Mouse (Mus musculus): ENCODE data around the gene Erp29. TPM values are rescaled to one million over a fixed set of nuclear protein-coding genes. Genes with fewer than 3 reads are reported as not detected.

Gene Erp29
- polyA plus RNA-seq, 2 experiments = 161 to 162 TPM

GRCm38 (mm10) chr5:121454503-121454782 is 2.1 kb upstream of the Erp29 start:
- Histone ChIP-seq H3K4me2 (replicated peaks; ENCODE audit: low read depth, low read length, severe bottlenecking) (no peak overlapping the region), H3K4me3 (replicated peaks; ENCODE audit: low read length) (no peak overlapping the region), H3K27me3 (ENCODE audit: control insufficient read depth, insufficient read depth, low read length) (no peaks in the 10 kb centered on the region), H3K36me3 (ENCODE audit: control insufficient read depth, insufficient read depth, low read length) (peaks cover 3% of the 10 kb centered on the region; the same call in 1 of the 2 replicates), H3K4me1 (ENCODE audit: control insufficient read depth, insufficient read depth, low read length) (peaks cover 20% of the 10 kb centered on the region), H3K9me3 (ENCODE audit: control insufficient read depth, low read length) (no peaks in the 10 kb centered on the region), H3K27ac (replicated peaks; ENCODE audit: low read depth, low read length) (0 out of 2 replicates have a peak overlapping the region, but pooled peaks have one; percentile 39), H3K9ac (ENCODE audit: low read depth, low read length, severe bottlenecking) (no peak overlapping the region)
- ATAC-seq (ENCODE audit: low FRiP score, low read depth) (no peak), DNase-seq (ENCODE audit: low spot score) (peak; percentile 50)
- TF ChIP-seq POLR2A (IDR thresholded peaks at IDR 0.05; ENCODE audit: borderline replicate concordance, extremely low read depth, insufficient read depth, insufficient read length) = no peak
- WGBS = 75% methylated on average over 3 of the region's 3 CpGs

- ATAC-seq (ENCODE audit: low FRiP score, low read depth) = no peak
- DNase-seq (ENCODE audit: low spot score) = no peak
- no peak for TF ChIP-seq POLR2A (IDR thresholded peaks at IDR 0.05; ENCODE audit: borderline replicate concordance, extremely low read depth, insufficient read depth, insufficient read length)
- Histone ChIP-seq H3K9ac (ENCODE audit: low read depth, low read length, severe bottlenecking) (no peak overlapping the region), H3K36me3 (ENCODE audit: control insufficient read depth, insufficient read depth, low read length) (peaks cover 7% of the 10 kb centered on the region; the same call in 1 of the 2 replicates), H3K27me3 (ENCODE audit: control insufficient read depth, insufficient read depth, low read length) (no peaks in the 10 kb centered on the region), H3K4me1 (ENCODE audit: control insufficient read depth, insufficient read depth, low read length) (peaks cover 20% of the 10 kb centered on the region), H3K27ac (replicated peaks; ENCODE audit: low read depth, low read length) (0 out of 2 replicates have a peak overlapping the region, but pooled peaks have one; percentile 39), H3K4me2 (replicated peaks; ENCODE audit: low read depth, low read length, severe bottlenecking) (peak overlapping the region; percentile 75; the same call in 1 of the 2 replicates), H3K9me3 (ENCODE audit: control insufficient read depth, low read length) (no peaks in the 10 kb centered on the region), H3K4me3 (replicated peaks; ENCODE audit: low read length) (no peak overlapping the region)
- WGBS = 81% methylated on average over 13 of the region's 13 CpGs
Observed at GRCm38 (mm10) chr5:121453743-121454502, 1.6 kb upstream of the Erp29 start.

GRCm38 (mm10) chr5:121452906-121453305 is 600 bp upstream of the Erp29 start:
- ATAC-seq (ENCODE audit: low FRiP score, low read depth) = peak; percentile 5; the same call in 1 of the 2 replicates

GRCm38 (mm10) chr5:121451644-121452025 is 671 bp downstream of the Erp29 start, which contains the start of gene Tmem116:
TSS of gene Tmem116 (plus strand) at chr5:121451893.
- peak within 1 kb of the TSS; percentile 94 for H3K9ac ChIP-seq (ENCODE audit: low read depth, low read length, severe bottlenecking)
- peaks cover 20% of the 10 kb centered on the region for H3K4me1 ChIP-seq (ENCODE audit: control insufficient read depth, insufficient read depth, low read length)
- ATAC-seq (ENCODE audit: low FRiP score, low read depth) = no peak
- H3K36me3 ChIP-seq (ENCODE audit: control insufficient read depth, insufficient read depth, low read length) = peaks cover 30% of the 10 kb centered on the region
- H3K9me3 ChIP-seq (ENCODE audit: control insufficient read depth, low read length) = no peaks in the 10 kb centered on the region
- peak within 1 kb of the TSS; percentile 85 for H3K4me2 ChIP-seq (replicated peaks; ENCODE audit: low read depth, low read length, severe bottlenecking)
- no peaks in the 10 kb centered on the region for H3K27me3 ChIP-seq (ENCODE audit: control insufficient read depth, insufficient read depth, low read length)
- DNase-seq (ENCODE audit: low spot score) = peak; percentile 51
- WGBS = under 1% methylated on average over 17 of the region's 17 CpGs
- H3K27ac ChIP-seq (replicated peaks; ENCODE audit: low read depth, low read length) = peak within 1 kb of the TSS; percentile 91
- TF ChIP-seq POLR2A (IDR thresholded peaks at IDR 0.05; ENCODE audit: borderline replicate concordance, extremely low read depth, insufficient read depth, insufficient read length) = no peak
- H3K4me3 ChIP-seq (replicated peaks; ENCODE audit: low read length) = peak within 1 kb of the TSS; percentile 97

More at GRCm38 (mm10) chr5:121452906-121453305, 600 bp upstream of the Erp29 start:
- DNase-seq (ENCODE audit: low spot score) = peak; percentile 36
- Histone ChIP-seq H3K36me3 (ENCODE audit: control insufficient read depth, insufficient read depth, low read length) (peaks cover 17% of the 10 kb centered on the region), H3K27me3 (ENCODE audit: control insufficient read depth, insufficient read depth, low read length) (no peaks in the 10 kb centered on the region), H3K9ac (ENCODE audit: low read depth, low read length, severe bottlenecking) (peak overlapping the region; percentile 94), H3K27ac (replicated peaks; ENCODE audit: low read depth, low read length) (peak overlapping the region; percentile 91), H3K4me1 (ENCODE audit: control insufficient read depth, insufficient read depth, low read length) (peaks cover 20% of the 10 kb centered on the region), H3K4me2 (replicated peaks; ENCODE audit: low read depth, low read length, severe bottlenecking) (peak overlapping the region; percentile 75), H3K9me3 (ENCODE audit: control insufficient read depth, low read length) (no peaks in the 10 kb centered on the region), H3K4me3 (replicated peaks; ENCODE audit: low read length) (peak overlapping the region; percentile 97)
- WGBS = 8% methylated on average over 9 of the region's 9 CpGs
- TF ChIP-seq POLR2A (IDR thresholded peaks at IDR 0.05; ENCODE audit: borderline replicate concordance, extremely low read depth, insufficient read depth, insufficient read length) = no peak

GRCm38 (mm10) chr5:121451203-121451602 is 1.1 kb downstream of the Erp29 start:
- no peak for DNase-seq (ENCODE audit: low spot score)
- WGBS = 25% methylated on average over 8 of the region's 8 CpGs

More at GRCm38 (mm10) chr5:121451203-121451602, 1.1 kb downstream of the Erp29 start:
- Histone ChIP-seq H3K9me3 (ENCODE audit: control insufficient read depth, low read length) (no peaks in the 10 kb centered on the region), H3K4me2 (replicated peaks; ENCODE audit: low read depth, low read length, severe bottlenecking) (peak overlapping the region; percentile 85), H3K4me3 (replicated peaks; ENCODE audit: low read length) (peak overlapping the region; percentile 97), H3K27me3 (ENCODE audit: control insufficient read depth, insufficient read depth, low read length) (no peaks in the 10 kb centered on the region), H3K9ac (ENCODE audit: low read depth, low read length, severe bottlenecking) (peak overlapping the region; percentile 94), H3K27ac (replicated peaks; ENCODE audit: low read depth, low read length) (peak overlapping the region; percentile 90; the same call in 1 of the 2 replicates), H3K4me1 (ENCODE audit: control insufficient read depth, insufficient read depth, low read length) (peaks cover 20% of the 10 kb centered on the region), H3K36me3 (ENCODE audit: control insufficient read depth, insufficient read depth, low read length) (peaks cover 34% of the 10 kb centered on the region)
- no peak for TF ChIP-seq POLR2A (IDR thresholded peaks at IDR 0.05; ENCODE audit: borderline replicate concordance, extremely low read depth, insufficient read depth, insufficient read length)
- no peak for ATAC-seq (ENCODE audit: low FRiP score, low read depth)

All from limb, embryonic 14.5 days (tissue).